Mouse (Mus musculus) liver, embryonic 16.5 days (tissue): ENCODE results near the gene Rmi1. TPM values are rescaled to one million over a fixed set of nuclear protein-coding genes. Genes with fewer than 3 reads are reported as not detected.
A peak's percentile ranks its signal among the peaks of the same experiment; 100 is the strongest.
"Not testable (repeated sequence)": the region's sequence is repeated elsewhere in the genome, so short reads cannot be mapped to it uniquely, and the experiment has no call there.

Experiments
- ATAC-seq: fragments of 200-750 bp; cut with Nextera tagmentation; 2 replicates; pipeline ENCODE4 v1.8.0; 2017; ENCODE audit warnings: low read depth, mild to moderate bottlenecking, moderate number of reproducible peaks, moderate library complexity
- H3K27ac ChIP-seq: fragments of 300-500 bp; sonication (generic); 2 replicates; pipeline ENCODE4 v1.5.1; 2014; ENCODE audit warnings: mild to moderate bottlenecking, low read length
- H3K27me3 ChIP-seq: fragments of 300-500 bp; sonication (generic); 2 replicates; pipeline ENCODE4 v1.6.1; 2014; ENCODE audit warnings: low read depth, low read length, mixed read lengths; ENCODE audit not compliant: control insufficient read depth, insufficient read depth
- H3K36me3 ChIP-seq: fragments of 300-500 bp; sonication (generic); 2 replicates; pipeline ENCODE4 v1.6.1; 2014; ENCODE audit warnings: mild to moderate bottlenecking; ENCODE audit not compliant: control insufficient read depth, insufficient read depth
- H3K4me1 ChIP-seq: fragments of 300-500 bp; sonication (generic); 2 replicates; pipeline ENCODE4 v1.6.1; 2014; ENCODE audit warnings: low read depth, low read length, mixed read lengths; ENCODE audit not compliant: control insufficient read depth
- H3K4me2 ChIP-seq: fragments of 300-500 bp; sonication (generic); 2 replicates; pipeline ENCODE4 v1.6.1; 2014; ENCODE audit warnings: low read depth, low read length, mixed read lengths
- H3K4me3 ChIP-seq: fragments of 300-500 bp; sonication (generic); 2 replicates; pipeline ENCODE4 v1.5.1; 2014; ENCODE audit warnings: low read depth, mild to moderate bottlenecking, low read length
- H3K9ac ChIP-seq: fragments of 300-500 bp; sonication (generic); 2 replicates; pipeline ENCODE4 v1.6.1; 2014; ENCODE audit warnings: low read depth, low read length
- H3K9me3 ChIP-seq: fragments of 300-500 bp; sonication (generic); replicated peaks from 2 replicates; pipeline ENCODE4 v1.6.1; 2016; ENCODE audit warnings: low read length; ENCODE audit not compliant: control insufficient read depth
- WGBS: fragments of 180-500 bp; shearing (Covaris S2); extraction: QIAGEN DNeasy Blood & Tissue Kit; methylation state at CpG from one replicate; pipeline ENCODE4 v1.1.7; 2014; ENCODE audit not compliant: insufficient replicate concordance; 5-methylcytosine and 5-hydroxymethylcytosine counted together
- polyA plus RNA-seq: library from polyadenylated mRNA; unstranded; fragments of >200 nt; fragmentation: Nextera tagmentation; extraction: Ambion mirVana; gene quantifications from 2 replicates; pipeline ENCODE4 v1.2.1, GENCODE M21; 2015

Gene Rmi1
- polyA plus RNA-seq: 11.9 and 13.1 TPM in 2 replicates

DNA sequence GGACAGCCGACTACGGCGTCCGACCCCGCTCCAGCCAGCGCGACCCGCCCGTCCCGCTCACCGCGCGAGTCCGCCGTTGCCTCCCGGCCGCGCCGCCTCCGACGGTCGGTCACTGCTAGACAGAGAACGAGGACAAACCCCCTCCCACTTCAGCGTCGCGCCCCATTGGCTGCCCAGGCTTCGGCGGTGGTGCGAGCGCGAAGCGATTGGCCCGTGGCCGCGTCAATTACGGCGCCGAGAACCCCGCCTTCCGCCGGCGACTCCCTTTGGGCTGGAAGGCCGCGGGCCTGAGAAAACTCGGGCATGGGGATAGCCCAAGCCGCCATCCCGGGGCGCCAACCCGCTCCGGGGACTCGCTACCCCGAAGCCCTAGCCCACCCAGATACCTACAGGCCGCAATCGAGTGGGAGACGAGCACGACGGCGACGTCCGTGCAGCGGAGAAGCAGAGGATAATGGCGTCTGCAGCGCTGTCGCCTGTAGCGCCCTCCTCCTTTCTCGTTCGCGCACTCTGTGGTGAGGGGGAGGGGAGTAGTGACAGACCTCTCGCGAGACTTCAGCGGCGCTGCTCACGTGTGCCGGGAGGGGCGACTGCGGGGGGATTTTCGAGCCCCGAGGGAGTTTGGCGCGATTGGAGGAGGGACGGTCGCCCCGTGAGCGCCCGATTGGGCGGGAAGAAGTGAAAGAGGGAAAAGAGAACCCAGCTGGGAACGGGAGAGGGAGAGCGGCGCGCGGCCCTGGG lies at the start of gene Rmi1:
TSS of gene Rmi1 (plus strand) at position 246 of the 741 bp plus-strand sequence.
- 0% methylated on average over 88 of the region's 91 CpGs for WGBS

DNA sequence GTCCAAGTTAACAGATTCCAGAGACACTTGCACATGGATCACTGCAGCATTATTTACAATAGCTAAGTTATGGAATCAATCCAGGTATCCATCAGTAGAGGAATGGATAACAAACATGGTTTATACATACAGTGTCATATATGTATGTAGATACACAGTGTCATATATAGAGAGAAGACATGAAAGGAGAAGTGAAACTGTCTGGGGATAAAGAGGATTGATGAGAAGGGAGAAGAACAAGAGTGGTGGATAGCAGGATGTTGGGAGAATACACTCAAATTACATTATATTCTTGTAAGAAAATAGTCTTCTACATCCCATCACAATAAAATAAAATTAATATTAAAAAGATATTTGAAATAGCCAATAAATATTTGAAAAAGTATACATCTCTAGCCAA lies 49.1 kb upstream of the Rmi1 start:
- no peaks in the 10 kb centered on the region for H3K36me3 ChIP-seq
- ATAC-seq: no peak
- H3K9me3 ChIP-seq: no peaks in the 10 kb centered on the region
- no peak overlapping the region for H3K4me2 ChIP-seq
- no peak overlapping the region for H3K9ac ChIP-seq
- no peak overlapping the region for H3K4me3 ChIP-seq
- H3K4me1 ChIP-seq: no peaks in the 10 kb centered on the region
- H3K27ac ChIP-seq: no peak overlapping the region
- H3K27me3 ChIP-seq: peaks cover 3% of the 10 kb centered on the region

More for the DNA sequence above, at the start of gene Rmi1:
- Histone ChIP-seq H3K27ac (peak within 1 kb of the TSS; percentile 97), H3K4me2 (peak within 1 kb of the TSS; percentile 87), H3K27me3 (no peaks in the 10 kb centered on the region), H3K9ac (peak within 1 kb of the TSS; percentile 100), H3K9me3 (no peaks in the 10 kb centered on the region), H3K36me3 (peaks cover 17% of the 10 kb centered on the region), H3K4me3 (peak within 1 kb of the TSS; percentile 86), H3K4me1 (peaks cover 19% of the 10 kb centered on the region)
- peak; percentile 92 for ATAC-seq

- Histone ChIP-seq H3K27ac (peak within 1 kb of the TSS; percentile 72), H3K4me3 (peak within 1 kb of the TSS; percentile 70), H3K27me3 (peaks cover 4% of the 10 kb centered on the region), H3K9me3 (no peaks in the 10 kb centered on the region), H3K9ac (peak within 1 kb of the TSS; percentile 66), H3K4me1 (peaks cover 9% of the 10 kb centered on the region), H3K36me3 (no peaks in the 10 kb centered on the region), H3K4me2 (peak within 1 kb of the TSS; percentile 98)
- WGBS: under 1% methylated on average over 79 of the region's 85 CpGs
- peak; percentile 98 for ATAC-seq
Observed at GRCm38 (mm10) chr13:58358629-58359303, 43.3 kb upstream of the Rmi1 start, which contains the start of gene Kif27. TSS of gene Kif27 (minus strand) at chr13:58359122.

- Histone ChIP-seq H3K9ac (peak overlapping the region; percentile 48), H3K27ac (peak overlapping the region; percentile 72), H3K4me1 (peaks cover 9% of the 10 kb centered on the region), H3K9me3 (no peaks in the 10 kb centered on the region), H3K4me2 (peak overlapping the region; percentile 98), H3K4me3 (peak overlapping the region; percentile 70), H3K36me3 (no peaks in the 10 kb centered on the region), H3K27me3 (peaks cover 4% of the 10 kb centered on the region)
- peak; percentile 25 for ATAC-seq
- 9% methylated on average over 7 of the region's 7 CpGs for WGBS
Observed at GRCm38 (mm10) chr13:58359304-58359653, 42.8 kb upstream of the Rmi1 start.

GRCm38 (mm10) chr13:58364353-58365175 lies 37.5 kb upstream of the Rmi1 start:
- ATAC-seq: no peak
- no peak overlapping the region for H3K27ac ChIP-seq
- no peaks in the 10 kb centered on the region for H3K9me3 ChIP-seq
- H3K36me3 ChIP-seq: no peaks in the 10 kb centered on the region
- no peak overlapping the region for H3K4me3 ChIP-seq
- H3K27me3 ChIP-seq: no peaks in the 10 kb centered on the region
- no peaks in the 10 kb centered on the region for H3K4me1 ChIP-seq
- no peak overlapping the region for H3K9ac ChIP-seq
- 53% methylated on average over 8 of the region's 8 CpGs for WGBS
- no peak overlapping the region for H3K4me2 ChIP-seq

DNA sequence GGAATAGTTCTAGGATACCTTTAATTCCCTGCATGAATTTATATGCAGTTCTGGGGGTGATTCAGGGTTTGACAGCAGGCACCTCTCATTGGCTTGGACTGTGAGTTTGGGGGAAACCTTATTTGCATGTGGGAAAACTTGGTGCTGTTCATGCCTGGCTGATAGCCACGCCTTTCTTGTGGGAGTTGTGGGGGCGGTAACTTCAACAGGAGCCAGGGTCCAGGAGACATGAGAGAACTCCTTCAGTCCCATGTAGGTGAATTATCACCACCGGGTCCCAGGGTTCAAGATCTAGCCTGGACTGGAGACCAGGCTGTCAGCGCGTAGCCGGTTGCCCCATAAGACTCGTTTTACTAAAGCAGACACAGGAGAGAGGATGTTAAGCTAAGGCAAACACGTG lies 36.9 kb upstream of the Rmi1 start:
- H3K9ac ChIP-seq, H3K4me1 ChIP-seq, H3K36me3 ChIP-seq, H3K4me3 ChIP-seq, H3K27ac ChIP-seq, H3K4me2 ChIP-seq, ATAC-seq, H3K27me3 ChIP-seq, H3K9me3 ChIP-seq: not testable (repeated sequence)
- 71% methylated on average over 8 of the region's 8 CpGs for WGBS

DNA sequence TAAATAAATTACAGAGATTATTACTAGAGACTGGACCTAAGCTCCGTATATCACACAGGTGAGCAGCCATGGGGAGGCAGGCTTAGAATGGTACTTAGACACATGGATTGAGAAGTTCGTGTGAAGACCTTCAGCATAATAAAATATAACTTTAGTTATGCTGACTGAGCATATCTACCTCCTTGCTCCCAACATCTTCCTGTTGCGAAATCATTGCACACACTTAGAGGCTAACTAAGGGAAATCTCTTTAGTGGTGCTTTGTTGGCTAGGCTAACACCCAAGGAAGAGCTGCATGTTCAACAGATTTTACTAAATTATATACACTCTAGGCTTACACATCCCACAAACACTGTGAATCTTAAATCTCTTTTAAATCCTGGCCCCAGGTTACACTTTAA lies 35.7 kb upstream of the Rmi1 start:
- no peak for ATAC-seq
- no peaks in the 10 kb centered on the region for H3K27me3 ChIP-seq
- WGBS: 66% methylated on average over 3 of the region's 3 CpGs

GRCm38 (mm10) chr13:58367641-58368040 lies 34.4 kb upstream of the Rmi1 start:
- ATAC-seq: no peak
- Histone ChIP-seq H3K4me1 (no peaks in the 10 kb centered on the region), H3K4me2 (no peak overlapping the region), H3K27ac (no peak overlapping the region), H3K9me3 (no peaks in the 10 kb centered on the region), H3K27me3 (no peaks in the 10 kb centered on the region), H3K4me3 (no peak overlapping the region), H3K36me3 (no peaks in the 10 kb centered on the region), H3K9ac (no peak overlapping the region)
- WGBS: 41% methylated on average over 1 of the region's 1 CpGs

More for the DNA sequence above, 35.7 kb upstream of the Rmi1 start:
- Histone ChIP-seq H3K9me3 (no peaks in the 10 kb centered on the region), H3K4me3 (no peak overlapping the region), H3K4me2 (no peak overlapping the region), H3K4me1 (no peaks in the 10 kb centered on the region), H3K27ac (no peak overlapping the region), H3K9ac (no peak overlapping the region), H3K36me3 (no peaks in the 10 kb centered on the region)
